Mouse (Mus musculus): Measurements from ENCODE around the gene Rprd1b.

GRCm38 (mm10) chr2:158120211-158120610 lies 91.9 kb downstream of the Rprd1b start:
- TF ChIP-seq CTCF (IDR thresholded peaks at IDR 0.05; ENCODE audit: insufficient read depth, low read length), result no peak
- no peak for TF ChIP-seq POLR2A (IDR thresholded peaks at IDR 0.05; ENCODE audit: borderline replicate concordance, extremely low read depth, low read depth, low read length)

Data from lung, adult 2 months (tissue).